Mouse (Mus musculus) retina, embryonic 14.5 days (tissue): ENCODE measurements around the gene Aars2.

Experiments used
- DNase-seq: peaks from one replicate; pipeline ENCODE4 v3.0.0-alpha.2; 2015; ENCODE audit warnings: low spot score

The Aars2 gene

DNA sequence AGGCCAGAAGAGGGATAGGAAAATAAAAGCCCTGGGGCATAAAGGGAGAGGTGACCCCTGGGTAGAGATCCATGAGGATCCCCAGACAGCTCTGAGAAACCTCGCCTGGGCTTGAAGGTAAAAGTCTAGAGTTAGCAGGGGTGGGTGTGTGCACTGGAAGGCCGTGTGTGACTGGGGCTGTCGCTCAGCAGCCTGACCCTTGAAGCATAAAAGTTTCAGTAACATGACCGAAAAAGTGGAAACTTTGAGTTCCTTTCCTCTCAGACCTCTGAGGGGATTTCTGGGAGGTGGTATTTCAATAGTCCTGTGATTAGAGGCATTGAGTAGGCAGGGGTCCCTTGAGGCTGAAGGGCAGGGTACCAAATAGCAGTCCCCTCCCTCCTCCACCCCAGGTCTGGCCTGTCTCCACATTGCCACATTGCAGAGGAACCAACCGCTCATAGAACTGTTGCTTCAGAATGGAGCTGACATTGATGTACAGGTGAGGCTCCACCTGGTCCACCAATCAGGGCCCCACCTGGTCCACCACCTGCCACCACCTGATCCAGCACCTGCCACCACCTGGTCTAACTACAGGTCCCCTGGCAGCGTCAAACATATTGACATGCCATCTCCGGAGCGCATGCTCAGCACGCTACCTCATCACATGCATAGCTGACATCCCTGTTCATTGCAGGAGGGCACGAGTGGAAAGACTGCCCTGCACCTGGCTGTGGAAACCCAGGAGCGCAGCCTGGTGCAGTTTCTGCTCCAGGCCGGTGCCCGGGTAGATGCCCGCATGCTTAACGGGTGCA is 53.3 kb downstream of the Aars2 start:
- no peak for DNase-seq

DNA sequence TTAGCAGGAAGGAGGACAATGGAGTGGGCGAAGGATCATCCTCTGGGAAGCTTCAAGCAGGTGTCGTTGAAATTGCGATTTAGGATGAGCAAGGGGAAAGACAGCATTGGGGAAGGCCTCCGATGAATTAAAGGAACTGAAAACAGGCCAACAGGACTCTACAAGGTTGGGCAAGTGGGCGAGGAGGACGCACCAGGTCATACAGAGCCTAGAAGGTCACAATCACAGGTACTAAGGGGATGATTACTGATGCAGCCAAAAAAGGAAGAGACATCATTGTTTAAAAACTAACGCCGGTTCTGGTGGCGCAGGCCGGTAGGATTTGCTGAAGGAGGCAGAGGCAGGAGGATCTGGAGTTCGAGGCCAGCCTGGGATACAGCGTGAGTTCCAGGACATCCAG is 56.6 kb downstream of the Aars2 start:
- no peak for DNase-seq

DNA sequence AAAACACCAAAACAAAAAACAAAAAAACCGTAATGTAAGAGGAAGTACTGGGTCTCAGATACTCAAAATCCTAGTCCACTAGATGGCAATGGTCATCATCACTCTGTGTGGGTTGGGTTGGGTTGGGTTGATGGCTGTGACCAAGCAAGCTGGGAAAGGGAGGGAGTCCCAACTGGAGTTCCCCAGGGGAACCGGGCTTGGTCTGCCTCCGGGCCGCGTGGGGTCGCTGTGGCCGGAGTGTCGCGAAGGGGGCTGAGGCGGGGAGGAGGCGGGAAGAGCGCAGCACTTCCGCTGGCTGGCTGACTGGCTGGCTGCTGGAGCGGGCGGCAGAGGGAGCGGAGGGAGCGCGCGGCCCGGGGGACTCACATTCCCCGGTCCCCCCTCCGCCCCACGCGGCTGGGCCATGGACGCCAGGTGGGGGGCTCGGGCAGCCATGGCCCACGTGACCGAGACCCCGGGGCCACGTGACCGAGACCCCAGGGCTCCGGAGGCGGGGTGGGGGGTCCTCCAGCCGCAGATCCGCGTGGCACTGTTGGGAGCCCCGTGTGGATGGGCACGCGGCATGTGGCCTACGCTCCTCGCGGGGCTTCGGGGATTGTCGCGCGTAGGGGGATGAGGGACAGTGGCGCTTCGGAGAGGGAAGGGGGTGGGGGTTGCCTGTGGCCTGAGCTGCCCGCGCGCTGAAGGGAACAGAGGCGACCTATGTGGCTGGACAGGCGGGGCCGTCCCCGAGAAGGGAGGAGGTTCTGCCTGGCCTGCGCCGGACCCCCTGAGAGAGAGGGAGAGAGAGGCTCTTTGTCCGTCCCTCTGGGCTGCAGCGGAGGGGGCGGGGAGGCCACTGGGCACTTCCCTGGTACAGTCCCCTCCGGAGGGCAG is 57.3 kb downstream of the Aars2 start, which contains the start of gene Slc35b2:
Gene Slc35b2, plus strand, starts transcription at position 220 of the 876 bp plus-strand sequence.
- DNase-seq = peak; percentile 93

DNA sequence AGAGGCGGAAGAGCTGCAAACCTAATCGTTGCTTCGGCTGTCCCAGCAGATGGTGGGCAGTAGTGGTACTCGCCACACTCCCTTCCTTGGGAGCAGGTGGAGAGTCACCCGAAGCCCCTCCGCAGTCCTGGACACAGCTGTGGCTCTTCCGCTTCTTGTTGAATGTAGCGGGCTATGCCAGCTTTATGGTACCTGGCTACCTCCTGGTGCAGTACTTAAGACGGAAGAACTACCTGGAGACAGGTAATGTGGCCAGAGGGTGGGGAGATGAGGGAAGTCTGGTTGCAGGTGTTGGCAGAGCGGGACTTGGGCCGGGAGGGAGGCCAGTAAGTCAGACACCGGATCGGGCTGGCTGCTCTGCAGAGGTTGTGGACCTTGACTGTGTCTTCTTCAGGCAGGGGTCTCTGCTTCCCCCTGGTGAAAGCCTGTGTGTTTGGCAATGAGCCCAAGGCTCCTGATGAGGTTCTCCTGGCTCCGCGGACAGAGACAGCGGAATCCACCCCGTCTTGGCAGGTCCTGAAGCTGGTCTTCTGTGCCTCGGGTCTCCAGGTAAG is 58.0 kb downstream of the Aars2 start:
- peak; percentile 32 for DNase-seq

DNA sequence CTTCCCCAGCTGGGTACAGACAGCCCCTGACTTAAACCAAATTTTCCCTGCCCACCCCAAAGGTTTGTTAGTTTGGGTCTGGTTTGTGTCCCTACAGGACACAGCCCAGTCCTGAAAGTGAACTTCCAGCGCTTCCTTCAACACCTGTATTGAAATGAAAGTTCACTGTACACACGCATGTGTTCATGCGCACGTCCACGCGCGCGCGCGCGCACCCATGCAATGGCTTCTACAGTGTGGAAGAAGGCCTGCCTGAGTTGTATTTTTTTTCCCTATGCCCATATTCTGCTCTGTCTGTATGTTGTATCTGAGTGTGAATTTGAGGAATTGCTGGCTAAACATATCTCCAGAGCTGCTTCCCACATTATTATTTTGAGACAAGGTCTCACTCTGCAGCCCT is 58.5 kb downstream of the Aars2 start:
- DNase-seq = no peak

DNA sequence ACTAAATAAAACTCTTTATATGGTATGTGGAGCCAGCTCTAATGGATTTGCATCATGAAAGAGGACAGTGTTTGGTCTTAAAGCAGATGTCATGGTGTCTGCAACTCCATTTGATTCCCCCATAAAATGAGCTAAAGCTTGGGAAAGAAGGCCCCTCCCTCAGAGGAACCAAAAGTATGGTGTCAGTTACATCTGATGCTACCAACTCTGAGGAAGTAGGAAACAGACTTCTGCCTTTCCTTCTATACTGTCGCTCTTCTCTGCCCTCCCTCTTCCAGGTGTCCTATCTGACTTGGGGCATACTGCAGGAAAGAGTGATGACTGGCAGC is 59.4 kb downstream of the Aars2 start:
- no peak for DNase-seq

DNA sequence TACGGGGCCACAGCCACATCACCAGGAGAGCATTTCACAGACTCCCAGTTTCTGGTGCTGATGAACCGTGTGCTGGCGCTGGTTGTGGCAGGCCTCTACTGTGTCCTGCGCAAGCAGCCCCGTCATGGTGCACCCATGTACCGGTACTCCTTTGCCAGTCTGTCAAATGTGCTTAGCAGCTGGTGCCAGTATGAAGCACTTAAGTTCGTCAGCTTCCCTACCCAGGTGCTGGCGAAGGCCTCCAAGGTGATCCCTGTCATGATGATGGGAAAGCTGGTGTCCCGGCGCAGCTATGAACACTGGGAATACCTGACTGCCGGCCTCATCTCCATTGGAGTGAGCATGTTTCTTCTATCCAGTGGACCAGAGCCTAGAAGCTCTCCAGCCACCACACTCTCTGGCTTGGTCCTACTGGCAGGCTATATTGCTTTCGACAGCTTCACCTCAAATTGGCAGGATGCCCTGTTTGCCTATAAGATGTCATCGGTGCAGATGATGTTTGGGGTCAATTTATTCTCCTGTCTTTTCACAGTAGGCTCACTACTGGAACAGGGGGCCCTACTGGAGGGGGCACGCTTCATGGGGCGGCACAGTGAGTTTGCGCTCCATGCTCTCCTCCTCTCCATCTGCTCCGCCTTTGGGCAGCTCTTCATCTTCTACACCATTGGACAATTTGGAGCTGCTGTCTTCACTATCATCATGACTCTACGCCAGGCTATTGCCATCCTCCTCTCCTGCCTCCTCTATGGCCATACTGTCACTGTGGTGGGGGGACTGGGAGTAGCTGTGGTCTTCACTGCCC is 59.9 kb downstream of the Aars2 start:
- no peak for DNase-seq

DNA sequence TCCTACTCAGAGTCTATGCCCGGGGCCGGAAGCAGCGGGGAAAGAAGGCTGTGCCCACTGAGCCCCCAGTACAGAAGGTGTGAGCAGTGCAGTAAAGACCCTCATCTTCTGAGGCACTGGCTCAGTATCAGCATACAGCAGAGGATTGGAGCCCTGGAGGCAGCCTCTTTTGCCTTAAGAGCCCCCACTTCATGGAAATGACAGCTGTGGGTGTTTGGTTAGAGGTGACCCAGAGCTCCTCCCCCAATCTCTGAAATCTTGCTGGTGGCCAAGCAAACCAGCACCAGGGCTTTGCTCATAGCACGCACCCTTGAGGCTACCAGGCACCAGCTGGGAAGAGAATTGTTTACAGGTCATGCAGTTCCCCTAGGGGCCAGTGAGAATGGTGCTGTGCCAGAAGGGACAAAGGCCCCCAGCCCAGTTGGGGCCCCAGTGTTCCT is 60.5 kb downstream of the Aars2 start:
- no peak for DNase-seq

DNA sequence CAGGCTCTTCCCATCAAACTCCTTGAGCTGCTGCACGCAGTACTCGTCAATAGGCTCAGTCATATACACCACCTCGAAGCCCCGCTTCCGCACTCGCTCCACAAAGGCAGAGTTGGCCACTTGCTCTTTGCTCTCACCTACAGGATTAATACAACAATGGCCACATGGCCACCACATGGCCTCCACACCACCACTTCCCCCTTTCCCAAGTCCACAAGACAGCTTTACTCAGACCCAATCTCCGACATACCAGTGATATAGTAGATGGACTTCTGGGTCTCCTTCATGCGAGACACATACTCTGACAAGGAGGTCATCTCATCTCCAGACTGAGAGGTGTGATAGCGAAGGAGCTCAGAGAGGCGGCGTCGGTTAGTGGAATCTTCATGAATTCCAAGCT is 62.3 kb downstream of the Aars2 start:
- no peak for DNase-seq

DNA sequence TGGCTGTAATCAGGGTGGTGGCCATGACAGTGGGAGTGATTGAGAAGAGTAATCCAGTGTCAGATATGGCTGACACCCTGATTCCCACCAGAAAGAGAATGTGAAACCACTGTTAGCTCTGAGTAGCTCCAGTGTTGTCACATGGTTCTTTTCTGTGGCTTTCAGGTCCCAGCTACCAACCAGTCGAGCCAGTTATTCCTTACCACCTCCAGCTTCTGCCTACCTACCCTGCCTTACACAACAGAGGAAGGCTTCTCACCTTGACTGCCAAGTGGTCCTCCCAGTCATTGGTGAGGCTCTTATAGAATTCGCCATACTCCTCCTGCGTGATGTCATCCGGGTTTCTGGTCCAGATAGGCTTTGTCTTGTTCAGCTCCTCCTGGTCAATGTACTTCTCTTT is 63.4 kb downstream of the Aars2 start:
- DNase-seq = no peak
